Mouse (Mus musculus) liver, embryonic 16.5 days (tissue): ENCODE measurements around the gene Carmil1. TPM values are rescaled to one million over a fixed set of nuclear protein-coding genes. Genes with fewer than 3 reads are reported as not detected.

ENCODE experiments used
- ATAC-seq: fragments of 200-750 bp; cut with Nextera tagmentation; 2 replicates; pipeline ENCODE4 v1.8.0; 2017; ENCODE audit warnings: low read depth, mild to moderate bottlenecking, moderate number of reproducible peaks, moderate library complexity
- H3K27ac ChIP-seq: fragments of 300-500 bp; sonication (generic); 2 replicates; pipeline ENCODE4 v1.5.1; 2014; ENCODE audit warnings: mild to moderate bottlenecking, low read length
- H3K27me3 ChIP-seq: fragments of 300-500 bp; sonication (generic); 2 replicates; pipeline ENCODE4 v1.6.1; 2014; ENCODE audit warnings: low read depth, low read length, mixed read lengths; ENCODE audit not compliant: control insufficient read depth, insufficient read depth
- H3K36me3 ChIP-seq: fragments of 300-500 bp; sonication (generic); 2 replicates; pipeline ENCODE4 v1.6.1; 2014; ENCODE audit warnings: mild to moderate bottlenecking; ENCODE audit not compliant: control insufficient read depth, insufficient read depth
- H3K4me1 ChIP-seq: fragments of 300-500 bp; sonication (generic); 2 replicates; pipeline ENCODE4 v1.6.1; 2014; ENCODE audit warnings: low read depth, low read length, mixed read lengths; ENCODE audit not compliant: control insufficient read depth
- H3K4me2 ChIP-seq: fragments of 300-500 bp; sonication (generic); 2 replicates; pipeline ENCODE4 v1.6.1; 2014; ENCODE audit warnings: low read depth, low read length, mixed read lengths
- H3K4me3 ChIP-seq: fragments of 300-500 bp; sonication (generic); 2 replicates; pipeline ENCODE4 v1.5.1; 2014; ENCODE audit warnings: low read depth, mild to moderate bottlenecking, low read length
- H3K9ac ChIP-seq: fragments of 300-500 bp; sonication (generic); 2 replicates; pipeline ENCODE4 v1.6.1; 2014; ENCODE audit warnings: low read depth, low read length
- H3K9me3 ChIP-seq: fragments of 300-500 bp; sonication (generic); replicated peaks from 2 replicates; pipeline ENCODE4 v1.6.1; 2016; ENCODE audit warnings: low read length; ENCODE audit not compliant: control insufficient read depth
- WGBS: fragments of 180-500 bp; shearing (Covaris S2); extraction: QIAGEN DNeasy Blood & Tissue Kit; methylation state at CpG from one replicate; pipeline ENCODE4 v1.1.7; 2014; ENCODE audit not compliant: insufficient replicate concordance; 5-methylcytosine and 5-hydroxymethylcytosine counted together
- polyA plus RNA-seq: library from polyadenylated mRNA; unstranded; fragments of >200 nt; fragmentation: Nextera tagmentation; extraction: Ambion mirVana; gene quantifications from 2 replicates; pipeline ENCODE4 v1.2.1, GENCODE M21; 2015

The Carmil1 gene
- polyA plus RNA-seq, 1 experiment from 2014 or later = 5.4 TPM

DNA sequence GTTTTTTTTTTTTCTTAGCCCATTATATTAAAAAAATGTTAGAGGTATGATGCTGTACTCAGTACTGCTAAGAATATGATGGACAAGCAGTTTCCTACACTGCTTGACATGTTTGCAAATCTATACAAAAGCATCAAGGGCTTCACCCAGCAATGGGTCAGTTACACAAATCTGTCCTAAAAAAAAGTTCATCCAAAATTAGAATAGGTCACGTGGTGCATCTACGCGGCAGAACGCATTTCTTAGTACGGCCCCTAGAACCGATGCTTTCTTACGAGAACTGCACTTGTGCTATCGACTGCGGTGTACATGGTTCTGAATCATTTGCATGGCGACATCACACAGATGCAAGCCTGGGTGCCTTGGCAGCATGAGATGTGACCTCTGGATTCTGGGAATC is 208.0 kb downstream of the Carmil1 start:
- H3K27me3 ChIP-seq = no peaks in the 10 kb centered on the region
- H3K36me3 ChIP-seq = no peaks in the 10 kb centered on the region
- H3K4me3 ChIP-seq = no peak overlapping the region
- H3K4me2 ChIP-seq = no peak overlapping the region
- no peak overlapping the region for H3K9ac ChIP-seq
- whole genome bisulfite sequencing = 81% methylated on average over 10 of the region's 10 CpGs
- ATAC-seq = no peak
- H3K9me3 ChIP-seq = no peaks in the 10 kb centered on the region
- no peaks in the 10 kb centered on the region for H3K4me1 ChIP-seq
- no peak overlapping the region for H3K27ac ChIP-seq

DNA sequence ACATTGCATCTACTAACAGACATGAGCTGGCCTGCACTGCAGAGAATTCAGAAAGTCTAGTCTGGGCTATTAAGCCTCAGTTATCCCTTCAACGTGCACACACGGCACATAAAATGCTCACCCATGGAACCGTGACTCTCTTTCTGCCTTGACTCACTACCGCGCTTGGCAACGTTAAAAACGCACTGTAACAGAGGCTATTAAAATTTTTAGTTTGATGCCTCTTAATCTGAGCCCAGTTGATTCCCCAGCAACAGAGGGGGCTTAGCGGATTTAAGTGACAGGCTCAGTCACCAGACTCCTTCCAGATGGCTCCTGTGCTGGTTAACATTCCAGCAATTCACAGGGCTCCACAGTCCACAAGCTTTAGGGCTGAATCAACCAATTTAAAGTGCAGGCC is 213.0 kb downstream of the Carmil1 start:
- Histone ChIP-seq H3K4me2 (no peak overlapping the region), H3K27me3 (no peaks in the 10 kb centered on the region), H3K9me3 (no peaks in the 10 kb centered on the region), H3K27ac (no peak overlapping the region), H3K4me3 (no peak overlapping the region), H3K4me1 (no peaks in the 10 kb centered on the region), H3K36me3 (no peaks in the 10 kb centered on the region), H3K9ac (no peak overlapping the region)
- ATAC-seq = no peak
- WGBS = 84% methylated on average over 8 of the region's 8 CpGs

DNA sequence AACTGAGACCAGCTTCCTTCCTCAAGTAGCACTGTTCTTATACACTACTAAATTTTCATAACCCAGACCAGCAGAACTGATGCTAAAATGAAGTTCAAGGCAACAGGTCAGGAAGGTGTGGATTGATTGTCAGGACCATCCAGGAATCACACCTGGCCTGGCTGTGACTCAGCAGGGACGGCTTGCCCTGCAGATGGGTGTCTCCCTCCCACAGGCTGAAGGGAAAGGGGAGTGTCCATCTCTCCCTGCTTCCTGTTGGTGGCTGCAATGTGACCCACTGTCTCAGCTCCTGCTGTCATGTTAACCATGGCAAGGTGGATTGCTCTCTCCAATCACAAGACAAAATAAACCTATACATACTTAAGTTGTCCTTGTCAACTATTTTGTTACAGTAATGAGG is 215.1 kb downstream of the Carmil1 start:
- no peaks in the 10 kb centered on the region for H3K36me3 ChIP-seq
- no peak overlapping the region for H3K9ac ChIP-seq
- H3K4me3 ChIP-seq = no peak overlapping the region
- no peaks in the 10 kb centered on the region for H3K27me3 ChIP-seq
- no peaks in the 10 kb centered on the region for H3K9me3 ChIP-seq
- H3K4me1 ChIP-seq = no peaks in the 10 kb centered on the region
- no peak for ATAC-seq
- H3K27ac ChIP-seq = no peak overlapping the region
- 28% methylated on average over 1 of the region's 1 CpGs for WGBS
- no peak overlapping the region for H3K4me2 ChIP-seq

DNA sequence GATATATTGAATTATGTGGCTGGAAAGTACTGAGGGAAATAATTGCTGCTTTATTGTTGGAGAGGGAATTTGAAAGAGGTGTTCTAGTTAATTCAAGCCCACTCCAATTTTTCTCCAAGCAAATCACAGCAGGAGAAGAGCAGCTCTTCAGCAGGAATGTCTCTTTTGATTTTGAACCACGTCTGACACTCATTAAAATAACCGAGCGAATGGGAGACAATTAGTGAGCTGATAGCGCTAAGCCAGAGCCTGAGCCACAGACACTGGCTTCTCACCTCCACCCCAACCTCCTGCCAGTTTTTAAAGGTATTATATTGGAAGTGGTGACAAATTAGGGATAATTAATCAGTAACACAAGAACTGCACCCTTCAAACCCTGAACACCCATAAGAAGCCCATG is 217.8 kb downstream of the Carmil1 start:
- Histone ChIP-seq H3K27me3 (no peaks in the 10 kb centered on the region), H3K4me3 (no peak overlapping the region), H3K27ac (no peak overlapping the region), H3K36me3 (no peaks in the 10 kb centered on the region), H3K9ac (no peak overlapping the region), H3K4me2 (no peak overlapping the region), H3K4me1 (no peaks in the 10 kb centered on the region), H3K9me3 (no peaks in the 10 kb centered on the region)
- ATAC-seq = no peak
- 69% methylated on average over 4 of the region's 4 CpGs for WGBS

DNA sequence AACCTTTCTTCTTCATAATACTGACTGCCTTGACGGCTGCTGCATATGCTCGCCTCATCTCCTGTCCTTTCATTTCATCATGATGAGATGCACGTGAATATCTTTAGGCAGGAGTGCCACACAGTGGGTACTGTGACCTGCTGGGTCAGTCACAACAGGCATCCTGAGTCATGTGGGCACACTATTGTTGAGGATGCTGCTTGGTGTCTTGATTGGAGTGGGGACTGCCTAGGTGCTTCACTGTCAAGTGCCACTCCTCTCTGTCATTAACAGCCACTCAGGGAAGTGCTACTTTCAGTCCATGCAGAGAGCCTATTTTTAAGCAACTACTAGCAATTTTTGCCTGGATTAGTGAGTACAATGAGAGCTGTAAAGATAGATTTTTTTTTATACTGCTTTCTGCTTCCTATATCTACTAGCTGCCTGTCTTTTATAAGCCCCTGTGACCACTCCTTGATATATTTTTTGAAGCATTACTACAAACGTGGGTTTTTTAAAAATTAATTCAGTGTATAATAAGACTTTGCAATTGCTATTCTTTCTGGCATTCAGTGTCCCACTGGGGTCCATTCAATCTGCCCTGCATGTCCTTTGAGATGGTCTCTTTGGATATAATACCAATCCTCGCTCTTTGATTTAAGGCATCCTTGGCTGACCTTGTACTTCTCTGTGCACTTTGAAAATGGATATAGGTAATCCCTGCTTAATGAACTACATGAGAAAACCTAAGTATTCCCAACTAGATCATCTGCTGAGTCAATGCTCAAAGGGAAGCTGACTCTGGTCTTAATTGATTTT is 225.3 kb downstream of the Carmil1 start:
- no peaks in the 10 kb centered on the region for H3K4me1 ChIP-seq
- no peaks in the 10 kb centered on the region for H3K9me3 ChIP-seq
- ATAC-seq = no peak
- H3K4me3 ChIP-seq = no peak overlapping the region
- H3K27me3 ChIP-seq = no peaks in the 10 kb centered on the region
- no peaks in the 10 kb centered on the region for H3K36me3 ChIP-seq
- no peak overlapping the region for H3K9ac ChIP-seq
- WGBS = 56% methylated on average over 5 of the region's 5 CpGs
- H3K27ac ChIP-seq = no peak overlapping the region
- H3K4me2 ChIP-seq = no peak overlapping the region

DNA sequence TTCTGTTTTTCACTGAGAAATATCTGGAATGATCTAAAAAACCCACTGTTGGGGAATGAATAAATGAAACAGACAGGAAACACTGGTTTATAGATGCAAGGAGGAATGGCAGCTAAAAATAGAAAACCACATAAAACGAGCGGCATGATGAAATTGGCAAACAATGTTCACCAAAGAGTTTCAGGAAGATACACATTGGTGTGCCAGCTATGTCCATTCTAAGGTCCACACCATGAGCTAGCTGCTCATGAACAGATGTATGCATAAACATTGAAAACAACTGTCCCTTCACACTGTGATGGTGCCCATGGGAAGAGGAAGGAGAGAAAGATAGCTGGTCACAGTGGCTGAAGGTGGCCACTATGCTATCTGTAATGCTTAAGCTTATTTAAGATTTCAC is 229.1 kb downstream of the Carmil1 start:
- Histone ChIP-seq H3K27me3 (no peaks in the 10 kb centered on the region), H3K36me3 (no peaks in the 10 kb centered on the region), H3K4me3 (no peak overlapping the region), H3K9ac (no peak overlapping the region), H3K4me2 (no peak overlapping the region), H3K4me1 (no peaks in the 10 kb centered on the region), H3K27ac (no peak overlapping the region), H3K9me3 (no peaks in the 10 kb centered on the region)
- WGBS = 23% methylated on average over 2 of the region's 2 CpGs
- 0 out of 2 replicates have a peak, but pooled peaks have one; percentile 27 for ATAC-seq

- WGBS = 57% methylated on average over 5 of the region's 5 CpGs
- no peaks in the 10 kb centered on the region for H3K9me3 ChIP-seq
- no peak for ATAC-seq
- H3K36me3 ChIP-seq = no peaks in the 10 kb centered on the region
- H3K27me3 ChIP-seq = no peaks in the 10 kb centered on the region
- no peak overlapping the region for H3K27ac ChIP-seq
- H3K4me3 ChIP-seq = no peak overlapping the region
- no peaks in the 10 kb centered on the region for H3K4me1 ChIP-seq
- no peak overlapping the region for H3K9ac ChIP-seq
- no peak overlapping the region for H3K4me2 ChIP-seq
These were observed 230.3 kb downstream of the Carmil1 start for GRCm38 (mm10) chr13:24050330-24050729.

- Histone ChIP-seq H3K4me2 (no peak overlapping the region), H3K27ac (no peak overlapping the region), H3K9ac (no peak overlapping the region), H3K4me1 (no peaks in the 10 kb centered on the region), H3K36me3 (no peaks in the 10 kb centered on the region), H3K27me3 (no peaks in the 10 kb centered on the region), H3K9me3 (no peaks in the 10 kb centered on the region), H3K4me3 (no peak overlapping the region)
- WGBS = 81% methylated on average over 9 of the region's 9 CpGs
- no peak for ATAC-seq
These were observed 231.1 kb downstream of the Carmil1 start for GRCm38 (mm10) chr13:24049267-24050034.

DNA sequence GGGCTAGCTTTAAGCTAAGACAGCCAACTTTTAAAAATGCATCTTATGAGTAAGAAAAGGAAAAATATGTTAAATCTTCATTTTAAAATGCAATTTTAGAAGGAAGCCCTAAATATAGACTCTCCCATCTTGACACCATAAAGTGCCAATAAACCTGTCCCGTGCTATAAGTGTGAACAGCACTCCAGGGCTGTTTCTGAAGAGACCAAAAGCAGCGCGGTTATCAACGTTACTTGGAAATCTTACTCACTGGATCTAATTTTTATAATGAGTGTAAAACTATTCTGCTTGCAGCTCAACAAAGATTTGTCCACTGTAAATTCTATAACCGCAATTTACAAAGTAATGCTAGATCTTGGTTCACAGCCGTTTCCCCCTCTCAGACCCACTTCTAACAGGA is 232.0 kb downstream of the Carmil1 start:
- no peak for ATAC-seq
- 74% methylated on average over 6 of the region's 6 CpGs for WGBS

More for the DNA sequence above, 232.0 kb downstream of the Carmil1 start:
- Histone ChIP-seq H3K4me3 (no peak overlapping the region), H3K36me3 (no peaks in the 10 kb centered on the region), H3K4me2 (no peak overlapping the region), H3K9me3 (no peaks in the 10 kb centered on the region), H3K4me1 (no peaks in the 10 kb centered on the region), H3K27ac (no peak overlapping the region), H3K9ac (no peak overlapping the region), H3K27me3 (no peaks in the 10 kb centered on the region)
